Mouse (Mus musculus) CH12.LX (cell line): ENCODE results near the gene Sarnp.

Experiments used
- CTCF ChIP-seq, 2 experiments: IDR thresholded peaks in 1 of 2; conservative IDR thresholded peaks in 1 of 2; 2 replicates each; pipeline ENCODE4 v1.5.1; 2011 to 2012; ENCODE audit warnings: low read depth in 2 of 2, low read length in 2 of 2, improper control_type of control experiment in 1 of 2, inconsistent platforms in 1 of 2, mild to moderate bottlenecking in 1 of 2, moderate library complexity in 1 of 2
- EP300 ChIP-seq: IDR thresholded peaks from 2 replicates; pipeline ENCODE4 v1.6.1; 2011; ENCODE audit warnings: low read length, improper control_type of control experiment

DNA sequence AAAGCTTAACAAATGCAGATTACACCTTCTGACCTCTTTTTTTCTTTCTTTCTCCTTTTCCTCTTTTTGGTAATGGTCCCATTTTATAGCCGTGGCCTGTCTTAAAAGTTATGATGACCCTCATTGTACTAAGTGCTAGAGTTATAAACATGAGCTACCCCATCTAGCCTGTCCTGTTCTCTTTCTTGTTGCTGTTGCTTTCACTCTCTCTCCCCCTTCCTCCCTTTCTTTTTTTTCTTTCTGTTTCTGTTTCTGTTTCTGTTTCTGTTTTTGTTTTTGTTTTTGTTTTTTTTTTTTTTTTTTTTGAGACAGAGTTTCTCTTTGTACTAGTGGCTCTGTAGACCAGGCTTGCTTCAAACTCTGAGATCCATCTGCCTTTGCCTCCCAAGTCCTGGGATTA, 49.4 kb downstream of the Sarnp start:
- TF ChIP-seq CTCF (conservative IDR thresholded peaks at IDR 0.05 in 1 of 2, IDR thresholded peaks at IDR 0.05 in 1 of 2; ENCODE audit: low read depth in 2 of 2, low read length in 2 of 2) (no peak), EP300 (no peak)
